Mouse (Mus musculus) heart, adult 2 months (tissue): Measurements from ENCODE around the gene Klf8.

Experiments
- CTCF ChIP-seq: fragments of 200-600 bp; IDR thresholded peaks from 2 replicates; pipeline ENCODE4 v1.8.1; 2022; ENCODE audit warnings: antibody characterized with exemption, mild to moderate bottlenecking, moderate library complexity
- POLR2A ChIP-seq: fragments of 200-500 bp; IDR thresholded peaks from 2 replicates; pipeline ENCODE4 v1.6.1; 2011; ENCODE audit warnings: mild to moderate bottlenecking, low read depth, low read length, control low read depth; ENCODE audit not compliant: insufficient read depth

DNA sequence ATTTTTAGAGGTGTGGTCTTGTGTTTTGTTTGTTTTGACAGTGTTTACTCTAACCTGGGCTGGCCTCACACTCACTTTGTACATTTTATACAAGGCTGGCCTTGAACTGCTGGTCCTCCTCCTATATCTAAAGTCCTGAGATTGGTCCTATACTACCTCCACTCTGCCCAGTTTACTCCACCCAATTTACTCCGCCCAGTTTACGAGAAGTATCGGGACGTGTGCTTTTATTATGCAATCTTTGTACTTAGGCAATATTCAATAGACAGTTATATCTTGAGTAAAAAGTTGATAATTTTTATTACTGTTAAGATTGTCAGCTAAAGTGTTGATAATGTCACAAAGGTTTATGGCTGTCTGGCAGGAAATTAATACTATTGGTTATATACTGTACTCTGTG is 74.1 kb downstream of the Klf8 start:
- TF ChIP-seq CTCF (no peak), POLR2A (no peak)
